9 mouse cellular contexts compared by ENCODE assay signal in the genomic region with DNA sequence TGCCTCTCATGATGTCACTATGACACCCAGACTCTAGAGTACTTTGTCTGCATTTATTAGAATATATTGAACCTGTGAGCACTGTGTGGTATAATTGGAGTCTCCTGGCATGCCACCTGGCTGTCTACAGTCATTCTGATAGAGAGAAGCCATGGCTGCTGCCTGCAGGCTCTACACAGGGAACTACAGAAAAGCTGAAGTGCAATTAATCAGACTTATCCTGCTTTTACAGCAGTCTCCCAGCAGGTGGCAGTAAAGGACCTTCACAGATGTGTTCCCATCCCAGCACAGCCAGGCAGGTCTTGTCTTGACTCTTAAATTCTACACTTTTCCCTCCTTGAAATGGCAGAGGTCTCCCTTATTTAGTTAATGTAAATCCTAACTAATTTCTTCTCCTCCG.
DNase-seq lines count a peak whose midpoint lies in the region; ATAC-seq lines count a peak whose summit lies in the region.
"Had no signal": no experiment of that assay in that cellular context is flagged by ENCODE, and none has a peak within 500 bp of the region (broad histone marks: within the 10 kb centered on the region; RNA-seq: fewer than 3 reads in every experiment).

No protein-coding gene starts in this region.

- no peak overlapping the region for H3K27ac ChIP-seq in forebrain, embryonic 14.5 days (ENCODE audit: low read depth, low read length)
- no peak overlapping the region for H3K27ac ChIP-seq in hindbrain, embryonic 13.5 days
- H3K27ac ChIP-seq: liver, embryonic 15.5 days had no signal

- H3K4me2 ChIP-seq in forebrain, embryonic 14.5 days (ENCODE audit: low read length), result no peak overlapping the region
- H3K4me2 ChIP-seq in hindbrain, embryonic 13.5 days, result no peak overlapping the region
- H3K4me2 ChIP-seq: liver, embryonic 15.5 days had no signal

- H3K36me3 ChIP-seq in forebrain, embryonic 14.5 days (ENCODE audit: control insufficient read depth, insufficient read depth, low read length), result peaks cover 9% of the 10 kb centered on the region; the same call in 1 of the 2 replicates
- H3K36me3 ChIP-seq in hindbrain, embryonic 13.5 days, result peaks cover 20% of the 10 kb centered on the region

- no peaks in the 10 kb centered on the region for H3K27me3 ChIP-seq in forebrain, embryonic 14.5 days (replicated peaks; ENCODE audit: control insufficient read depth, insufficient read depth, low read length)
- no peaks in the 10 kb centered on the region for H3K27me3 ChIP-seq in hindbrain, embryonic 13.5 days
- H3K27me3 ChIP-seq: liver, embryonic 15.5 days had no signal

- H3K4me1 ChIP-seq in forebrain, embryonic 14.5 days (ENCODE audit: control insufficient read depth, insufficient read depth, low read length), result no peaks in the 10 kb centered on the region
- H3K4me1 ChIP-seq in hindbrain, embryonic 13.5 days (replicated peaks), result no peaks in the 10 kb centered on the region
- H3K4me1 ChIP-seq: liver, embryonic 15.5 days had no signal

- H3K9ac ChIP-seq in forebrain, embryonic 14.5 days (ENCODE audit: low read length), result no peak overlapping the region
- H3K9ac ChIP-seq in hindbrain, embryonic 13.5 days, result no peak overlapping the region
- H3K9ac ChIP-seq: liver, embryonic 15.5 days had no signal

- peak; percentile 73 for ATAC-seq in forebrain, embryonic 14.5 days
- peak; percentile 75 for ATAC-seq in hindbrain, embryonic 13.5 days (ENCODE audit: low FRiP score)

- no peaks in the 10 kb centered on the region for H3K9me3 ChIP-seq in forebrain, embryonic 14.5 days (replicated peaks; ENCODE audit: control insufficient read depth, low read length)
- no peaks in the 10 kb centered on the region for H3K9me3 ChIP-seq in hindbrain, embryonic 13.5 days
- H3K9me3 ChIP-seq: liver, embryonic 15.5 days had no signal

- H3K4me3 ChIP-seq in forebrain, embryonic 14.5 days (ENCODE audit: low read depth, low read length), result no peak overlapping the region
- no peak overlapping the region for H3K4me3 ChIP-seq in hindbrain, embryonic 13.5 days
- H3K4me3 ChIP-seq: liver, embryonic 15.5 days had no signal

- WGBS in forebrain, embryonic 14.5 days, result 56% methylated on average over 1 of the region's 1 CpGs
- 64% methylated on average over 1 of the region's 1 CpGs for WGBS in hindbrain, embryonic 13.5 days

- DNase-seq in MEL-GATA-1-ER (ENCODE audit: extremely low read depth, low read depth), result peak; percentile 12
- DNase-seq in c-Kit-positive CD71-negative TER-119-negative erythroid progenitor cells, embryonic 14.5 days (ENCODE audit: low read depth), result peak; percentile 56
- peak; percentile 91 for DNase-seq in forebrain, embryonic 14.5 days (ENCODE audit: low spot score)
- peak; percentile 81 for DNase-seq in layer of hippocampus, adult 9-11 months
- DNase-seq in lung, postnatal 25 days (ENCODE audit: low spot score), result peak; percentile 77
- DNase-seq in right cerebral cortex, adult 18-20 months, result peak; percentile 70
- DNase-seq in urinary bladder, postnatal 36 days (ENCODE audit: low spot score in 2 of 2), result peak; percentile 52 to 64

Comparison
In these comparisons a context has a peak if more than half of its experiments do, and no peak if none do; other contexts are left out.
1. DNase-seq: peak in every context shown above with its lines; median percentile 91 in forebrain, embryonic 14.5 days; 81 in layer of hippocampus, adult 9-11 months; 77 in lung, postnatal 25 days; 70 in right cerebral cortex, adult 18-20 months; 58 in urinary bladder, postnatal 36 days; 56 in c-Kit-positive CD71-negative TER-119-negative erythroid progenitor cells, embryonic 14.5 days; 12 in MEL-GATA-1-ER.